Mouse (Mus musculus) cerebellum, adult 8-10 months (tissue): Measurements from ENCODE around the gene Tigd2.
"Not testable (repeated sequence)": the region's sequence is repeated elsewhere in the genome, so short reads cannot be mapped to it uniquely, and the experiment has no call there.

Experiments used
- DNase-seq: peaks from one replicate; pipeline ENCODE4 v3.0.0; 2022

Tigd2 gene

DNA sequence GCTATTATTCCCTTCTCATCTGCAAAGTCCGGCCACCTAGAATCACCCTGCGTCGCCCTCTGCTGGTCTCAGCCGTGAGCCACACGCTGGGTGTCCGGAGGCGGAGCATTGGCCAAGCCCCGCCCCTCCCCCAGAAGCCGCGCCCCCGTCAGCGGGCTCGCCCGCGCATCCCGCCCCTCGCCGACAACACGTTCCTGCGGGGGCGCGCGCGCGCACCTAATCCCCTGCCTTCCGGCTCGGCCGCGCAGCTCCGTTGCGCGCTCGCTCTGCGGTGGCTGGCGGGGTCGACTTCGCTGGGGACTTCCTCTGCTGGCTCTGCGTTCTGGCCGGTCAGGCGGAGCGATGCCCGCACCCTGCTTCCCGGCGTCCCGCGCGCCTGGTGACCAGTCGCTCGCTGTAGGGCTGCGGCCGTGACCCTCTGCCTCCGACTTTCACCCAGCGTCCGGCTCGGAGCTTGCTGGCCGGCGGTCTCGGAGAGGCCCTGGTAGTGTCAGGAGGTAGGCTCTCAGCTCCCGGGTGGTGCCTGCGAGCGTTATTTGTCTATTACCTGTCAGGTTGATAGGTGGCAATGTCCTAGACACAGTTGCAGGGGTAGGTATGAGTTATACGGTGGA lies at the start of gene Tigd2:
Tigd2 (plus strand) TSS at position 186 of the 614 bp plus-strand sequence.
- DNase-seq, result peak; percentile 93

DNA sequence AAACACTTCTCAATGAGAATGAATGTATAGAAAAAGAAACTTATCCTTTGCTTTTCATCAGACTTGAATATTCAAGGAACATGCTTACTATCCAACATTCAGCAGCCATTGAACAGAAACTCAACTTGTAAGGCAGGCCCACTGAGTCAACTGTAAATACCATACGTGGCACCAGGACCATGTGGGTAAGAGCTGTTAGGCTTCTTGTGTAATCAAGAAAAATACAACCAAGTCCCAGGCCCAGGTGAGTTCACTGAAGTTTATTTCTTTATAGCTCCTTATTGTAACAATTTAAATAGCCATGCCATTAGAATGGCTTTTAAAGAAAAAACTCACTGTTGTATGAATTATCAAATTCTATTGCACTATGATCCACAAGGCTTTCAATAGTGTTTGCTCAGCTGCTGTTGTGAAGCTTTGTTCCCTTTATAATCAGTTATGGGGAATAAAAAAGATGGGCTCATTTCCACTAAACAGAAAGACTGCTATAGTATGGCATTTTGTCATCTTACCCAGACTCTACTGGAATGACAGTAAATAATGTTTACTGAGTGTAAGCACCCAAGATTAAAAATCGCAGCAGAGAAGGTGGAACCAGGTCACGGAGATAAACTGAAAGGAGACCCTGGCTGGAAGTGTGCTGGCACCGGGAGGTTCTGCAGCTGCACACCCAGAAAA lies 46.7 kb upstream of the Tigd2 start:
- no peak for DNase-seq

- no peak for DNase-seq
These were observed 45.8 kb upstream of the Tigd2 start for GRCm38 (mm10) chr6:59162887-59163286.

- DNase-seq, result no peak
These were observed 45.3 kb upstream of the Tigd2 start for GRCm38 (mm10) chr6:59163407-59163806.

DNA sequence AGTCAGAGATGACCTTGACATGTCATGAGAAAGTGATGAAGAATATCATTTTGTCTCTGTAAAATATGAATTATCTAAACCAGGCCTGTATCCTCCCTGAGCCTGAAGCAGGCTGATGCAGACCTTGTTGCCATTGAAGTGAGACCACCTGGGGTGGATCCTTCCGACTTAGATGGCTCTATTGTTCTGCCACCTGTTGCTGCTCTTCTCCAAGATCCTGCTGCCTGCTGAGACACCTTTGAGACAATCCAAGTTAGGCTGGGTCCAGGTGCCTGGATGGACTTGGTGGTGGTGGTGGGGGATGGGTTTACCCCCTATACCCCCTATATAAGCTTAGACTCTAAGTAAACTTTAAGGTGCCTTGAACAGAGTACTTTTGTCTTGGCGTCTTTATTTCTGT lies 39.7 kb upstream of the Tigd2 start:
- no peak for DNase-seq

- DNase-seq, result no peak
These were observed 37.4 kb upstream of the Tigd2 start for GRCm38 (mm10) chr6:59171230-59171629.

GRCm38 (mm10) chr6:59173940-59174339 lies 34.7 kb upstream of the Tigd2 start:
- no peak for DNase-seq

GRCm38 (mm10) chr6:59178051-59178450 lies 30.6 kb upstream of the Tigd2 start:
- DNase-seq, result no peak

DNA sequence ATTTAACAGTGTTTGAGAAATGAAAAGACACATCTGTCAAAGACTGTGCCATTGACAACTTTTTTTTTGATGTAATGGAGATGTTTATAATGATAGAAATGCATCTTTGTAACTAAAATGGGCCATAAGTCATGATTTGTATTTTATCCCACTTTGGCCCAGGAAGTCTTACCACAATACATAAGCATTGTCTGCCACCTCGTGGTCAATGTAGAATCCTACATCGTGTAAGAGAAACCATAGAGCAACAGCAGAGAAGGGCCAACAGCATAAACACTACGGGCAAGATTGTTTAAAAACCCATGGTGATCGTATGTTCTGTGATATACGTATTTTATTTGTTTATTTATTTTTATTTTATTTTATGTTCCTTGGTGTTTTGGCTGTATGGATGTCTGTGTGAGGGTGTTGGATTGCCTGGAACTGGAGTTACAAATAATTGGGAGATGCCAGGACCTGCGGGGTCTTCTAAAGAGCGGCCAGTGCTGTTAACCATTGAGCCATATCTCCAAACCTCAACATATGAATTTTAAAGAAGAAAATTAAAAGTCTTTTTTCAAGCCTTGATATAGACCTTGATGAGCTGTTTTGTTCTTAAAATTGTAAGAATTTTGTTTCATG lies 28.2 kb upstream of the Tigd2 start:
- peak; percentile 57 for DNase-seq

DNA sequence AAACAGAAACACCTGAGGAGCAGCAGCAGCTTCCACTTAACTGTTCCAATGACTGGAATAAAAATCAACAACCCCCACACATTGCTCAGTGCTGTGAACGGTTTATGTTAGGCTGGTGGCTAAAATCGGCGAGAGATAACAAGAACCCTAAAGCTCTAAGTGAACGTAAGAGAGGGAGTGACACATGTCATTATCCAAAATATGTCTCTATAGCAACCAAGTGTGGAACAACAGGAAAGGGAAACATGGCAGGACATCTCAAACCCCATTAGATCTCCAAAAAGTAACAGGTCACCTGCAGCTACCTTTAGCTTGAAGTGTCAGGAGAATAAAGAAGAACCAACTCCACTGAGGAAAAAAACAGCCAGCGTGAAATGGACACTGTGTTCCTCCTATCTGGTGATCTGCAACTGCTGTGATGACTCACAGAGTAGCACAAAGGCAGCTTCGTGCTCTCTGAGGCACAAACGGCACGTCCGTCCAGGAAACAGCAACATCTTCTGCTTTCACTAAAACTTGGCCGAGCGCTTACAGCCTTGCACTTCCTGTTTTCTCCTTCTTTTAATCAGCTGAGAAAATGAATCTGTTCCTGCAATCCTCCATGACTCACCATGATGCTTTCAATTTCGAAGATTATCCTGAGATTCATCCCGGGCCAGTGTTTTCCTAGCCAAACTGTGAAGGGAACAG lies 23.5 kb upstream of the Tigd2 start:
- no peak for DNase-seq

DNA sequence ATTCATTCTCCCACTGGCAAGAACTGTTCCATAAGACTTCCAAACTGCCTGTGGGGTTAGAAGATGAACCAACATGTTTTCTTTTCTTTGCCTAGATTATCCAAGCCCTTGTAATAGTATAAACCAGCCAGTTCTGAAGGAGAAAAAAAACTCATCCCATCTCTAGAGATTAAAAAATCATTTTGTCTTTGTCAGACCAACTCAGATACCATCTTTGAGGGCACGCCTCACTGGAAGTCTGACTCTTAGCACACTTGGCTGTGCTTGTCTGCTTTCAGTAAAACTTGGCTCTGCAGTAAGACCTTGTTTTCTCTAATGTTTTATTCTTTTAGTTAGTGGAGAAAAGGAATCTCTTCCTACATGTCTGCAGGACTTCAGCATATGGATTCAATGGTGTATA lies 18.7 kb upstream of the Tigd2 start:
- DNase-seq, result no peak

DNA sequence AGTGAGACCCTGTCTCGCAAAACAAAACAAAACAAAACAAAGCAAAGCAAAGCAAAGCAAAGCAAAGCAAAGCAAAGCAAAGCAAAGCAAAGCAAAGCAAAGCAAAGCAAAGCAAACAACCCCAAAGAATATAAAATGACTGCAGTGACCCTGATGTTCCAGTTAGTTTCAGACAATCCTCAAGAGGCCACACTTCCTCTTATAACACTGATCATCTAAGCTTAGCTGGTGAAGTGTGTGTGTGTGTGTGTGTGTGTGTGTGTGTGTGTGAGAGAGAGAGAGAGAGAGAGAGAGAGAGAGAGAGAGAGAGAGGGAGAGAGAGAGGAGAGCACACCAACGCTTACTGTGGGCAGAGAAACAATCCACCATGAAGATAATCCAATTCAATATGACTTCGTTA lies 14.2 kb upstream of the Tigd2 start:
- DNase-seq, result not testable (repeated sequence)

DNA sequence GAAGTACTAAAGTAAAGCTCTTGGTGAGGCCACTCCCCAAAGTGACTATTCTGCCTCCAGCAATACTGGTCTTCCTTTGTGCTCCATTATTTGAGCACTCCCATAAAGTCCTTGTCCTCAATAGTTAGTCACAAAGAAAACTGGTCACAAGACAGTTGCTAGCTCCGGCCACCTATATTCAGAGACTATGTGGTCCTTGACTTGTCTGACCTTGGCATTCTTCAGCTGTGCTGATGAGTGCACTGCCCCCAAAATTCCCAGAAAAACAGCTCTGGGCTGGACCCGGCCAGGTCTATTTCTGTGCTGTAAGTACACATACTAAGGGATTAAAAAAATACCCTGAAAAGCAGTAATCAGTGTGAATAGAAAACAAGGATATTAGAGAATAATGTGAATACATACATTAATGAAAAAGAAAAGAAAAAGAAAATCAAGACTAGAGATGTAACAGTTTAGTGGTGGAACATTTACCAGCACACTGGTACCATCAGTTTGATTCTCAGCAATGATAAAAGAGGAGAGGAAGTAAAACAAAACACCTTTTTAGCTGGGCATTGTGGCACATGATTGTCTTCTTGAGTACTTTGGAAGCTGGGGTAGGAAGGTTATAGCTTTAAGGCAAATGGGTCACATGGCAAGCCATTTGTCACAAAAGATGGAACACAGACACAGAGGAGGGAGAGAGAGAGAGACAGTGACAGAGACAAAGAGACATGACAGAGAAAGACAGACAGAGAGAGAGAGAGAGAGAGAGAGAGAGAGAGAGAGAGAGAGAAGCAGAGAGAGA lies 12.6 kb upstream of the Tigd2 start:
- DNase-seq, result no peak

DNA sequence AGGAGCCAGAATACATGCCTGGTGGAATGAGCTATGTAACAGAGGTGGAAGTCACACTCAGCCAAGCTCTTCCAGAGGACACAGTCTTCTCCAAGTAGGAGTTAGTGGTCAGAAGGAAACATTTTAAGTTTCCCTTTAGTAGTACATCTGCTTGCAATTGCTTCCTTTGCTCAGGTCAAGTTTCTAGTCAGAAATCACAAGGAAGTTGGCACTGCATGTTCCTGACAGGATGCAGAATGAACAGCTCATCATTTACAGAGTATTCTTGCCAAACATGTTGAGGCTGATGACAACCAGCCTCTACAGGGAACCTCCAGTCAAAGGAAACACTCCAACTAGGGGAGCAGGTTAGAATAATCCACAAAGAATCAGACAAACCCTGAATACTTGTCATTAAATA lies 11.9 kb upstream of the Tigd2 start:
- DNase-seq, result no peak

GRCm38 (mm10) chr6:59198356-59198755 lies 10.3 kb upstream of the Tigd2 start:
- DNase-seq, result no peak

DNA sequence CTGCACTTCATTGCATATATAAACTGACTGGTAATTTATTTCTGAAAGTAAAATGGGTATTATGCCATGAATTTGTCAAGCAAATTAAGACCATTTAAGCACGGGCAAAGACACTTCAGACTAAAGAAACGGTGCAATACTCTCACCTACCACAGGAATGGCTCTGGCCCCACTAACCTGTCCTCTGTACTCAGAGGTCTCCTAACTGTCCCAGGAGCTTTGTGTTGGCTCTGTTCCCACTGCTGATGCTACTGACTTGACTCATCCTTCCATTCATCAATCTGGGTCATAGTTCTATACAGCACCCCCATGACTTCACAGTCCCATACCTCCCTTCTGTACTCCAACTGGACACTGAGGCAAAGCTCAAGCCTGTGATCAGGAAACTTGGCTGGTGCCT lies 9.6 kb upstream of the Tigd2 start:
- DNase-seq, result no peak

DNA sequence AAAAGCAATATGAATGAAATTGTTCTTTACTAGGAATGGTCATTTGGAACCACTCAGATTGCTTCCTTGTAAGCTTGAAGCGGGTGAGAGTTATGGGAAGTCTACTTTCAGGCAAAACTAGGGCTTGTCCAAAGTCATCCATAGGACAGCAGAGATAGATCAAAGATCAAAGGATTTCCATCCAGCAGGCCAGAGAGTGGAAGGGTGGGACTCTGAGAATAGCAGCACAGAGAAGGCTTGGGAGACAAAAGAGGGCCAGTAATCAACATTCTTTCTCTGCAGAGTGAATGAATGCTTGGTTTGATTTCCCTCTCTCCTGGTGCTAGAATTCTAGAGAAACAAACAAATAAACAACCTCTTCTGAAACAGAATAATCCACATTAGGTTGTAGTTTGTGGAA lies 1.1 kb upstream of the Tigd2 start:
- DNase-seq, result no peak

DNA sequence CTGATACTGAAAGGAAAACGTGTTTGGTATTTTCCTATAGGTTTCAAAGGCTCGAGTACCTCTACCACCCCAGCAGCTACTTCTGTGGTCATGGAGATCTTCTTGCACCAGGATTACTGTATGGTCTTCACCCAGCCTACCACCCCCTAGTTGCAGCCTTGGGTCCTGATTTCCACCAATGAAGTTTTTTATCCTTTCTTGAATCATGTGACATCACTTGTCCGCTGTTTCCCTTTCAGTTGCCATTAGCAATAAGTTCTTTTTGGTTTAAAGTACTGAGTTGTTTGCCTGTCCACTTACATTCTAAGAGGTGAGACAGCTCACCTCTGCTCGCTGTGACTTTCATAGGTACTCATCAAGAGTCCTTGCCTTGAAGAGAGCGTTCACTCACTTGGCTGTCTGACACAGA lies 633 bp downstream of the Tigd2 start:
- no peak for DNase-seq

- no peak for DNase-seq
These were observed 24.5 kb downstream of the Tigd2 start for GRCm38 (mm10) chr6:59233191-59233590.

GRCm38 (mm10) chr6:59233651-59234050 lies 25.0 kb downstream of the Tigd2 start:
- DNase-seq, result peak; percentile 53

DNA sequence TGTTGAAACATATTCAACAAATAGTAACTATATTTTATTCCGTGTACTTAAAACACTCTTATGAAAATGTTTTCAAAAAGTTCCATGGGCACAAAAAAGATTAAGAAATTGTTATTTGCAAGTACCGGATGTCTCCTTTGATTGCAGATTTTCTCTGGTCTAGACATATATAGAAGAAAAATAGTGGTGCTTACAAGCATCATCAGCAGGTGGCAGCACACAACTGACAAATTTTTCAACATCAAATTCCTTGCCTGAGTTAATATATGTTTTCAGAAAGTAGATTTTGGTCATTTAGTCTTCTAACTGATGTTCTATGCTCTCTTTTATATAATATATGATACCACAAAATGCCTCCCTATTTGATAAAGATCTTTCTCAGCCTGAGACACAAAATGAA lies 41.0 kb downstream of the Tigd2 start:
- DNase-seq, result peak; percentile 62

GRCm38 (mm10) chr6:59250536-59250935 lies 41.9 kb downstream of the Tigd2 start:
- DNase-seq, result no peak

- no peak for DNase-seq
These were observed 47.2 kb downstream of the Tigd2 start for GRCm38 (mm10) chr6:59255909-59256308.
